8 mouse cellular contexts compared by ENCODE assay signal in genomic region chr5:15935234-15935728, GRCm38 (mm10). TPM values are rescaled to one million over a fixed set of nuclear protein-coding genes. Genes with fewer than 3 reads are reported as not detected.
A peak's percentile ranks its signal among the peaks of the same experiment; 100 is the strongest.
DNase-seq lines count a peak whose midpoint lies in the region; ATAC-seq lines count a peak whose summit lies in the region.

No protein-coding gene starts in this region.

- ATAC-seq in forebrain, embryonic 16.5 days: peak; percentile 11
- ATAC-seq in hindbrain, embryonic 12.5 days (ENCODE audit: low FRiP score): no peak
- ATAC-seq in liver, embryonic 13.5 days (ENCODE audit: low read depth): no peak
- no peak for ATAC-seq in megakaryocyte-erythroid progenitor cell, adult 5-6 weeks (replicated peaks; ENCODE audit: low FRiP score, low TSS enrichment, poor library complexity, severe bottlenecking)

- no peaks in the 10 kb centered on the region for H3K9me3 ChIP-seq in forebrain, embryonic 16.5 days (ENCODE audit: control insufficient read depth, low read length)
- H3K9me3 ChIP-seq in hindbrain, embryonic 12.5 days (replicated peaks): no peaks in the 10 kb centered on the region
- no peaks in the 10 kb centered on the region for H3K9me3 ChIP-seq in liver, embryonic 13.5 days (replicated peaks)

- peaks cover 2% of the 10 kb centered on the region; the same call in 1 of the 2 replicates for H3K27me3 ChIP-seq in forebrain, embryonic 16.5 days (replicated peaks; ENCODE audit: control insufficient read depth, insufficient read depth, low read length)
- peaks cover 49% of the 10 kb centered on the region for H3K27me3 ChIP-seq in hindbrain, embryonic 12.5 days
- peaks cover 38% of the 10 kb centered on the region for H3K27me3 ChIP-seq in liver, embryonic 13.5 days

- peak overlapping the region; percentile 89 for H3K9ac ChIP-seq in forebrain, embryonic 16.5 days (replicated peaks; ENCODE audit: low read depth, low read length)
- peak overlapping the region; percentile 83 for H3K9ac ChIP-seq in hindbrain, embryonic 12.5 days
- H3K9ac ChIP-seq in liver, embryonic 13.5 days: peak overlapping the region; percentile 39; the same call in 1 of the 2 replicates

- H3K4me2 ChIP-seq in forebrain, embryonic 16.5 days (ENCODE audit: low read length): peak overlapping the region; percentile 78
- peak overlapping the region; percentile 69 for H3K4me2 ChIP-seq in hindbrain, embryonic 12.5 days (replicated peaks)
- peak overlapping the region; percentile 58 for H3K4me2 ChIP-seq in liver, embryonic 13.5 days

- DNase-seq in adrenal gland, postnatal 25 days: peak; percentile 13
- DNase-seq in adrenal gland, postnatal 14 days: no peak
- peak; percentile 77 for DNase-seq in cerebellum, adult 11-12 months
- no peak for DNase-seq in liver, embryonic 13.5 days
- DNase-seq in retina, postnatal 1 day: peak; percentile 68

- H3K27ac ChIP-seq in forebrain, embryonic 16.5 days (ENCODE audit: low read length): peak overlapping the region; percentile 96
- peak overlapping the region; percentile 95 for H3K27ac ChIP-seq in hindbrain, embryonic 12.5 days
- H3K27ac ChIP-seq in liver, embryonic 13.5 days: no peak overlapping the region

- H3K4me1 ChIP-seq in forebrain, embryonic 16.5 days (replicated peaks; ENCODE audit: control insufficient read depth, insufficient read depth, low read length): peaks cover 15% of the 10 kb centered on the region; the same call in 1 of the 2 replicates
- peaks cover 9% of the 10 kb centered on the region; the same call in 1 of the 2 replicates for H3K4me1 ChIP-seq in hindbrain, embryonic 12.5 days
- 0 out of 2 replicates have a peak, but pooled peaks cover 3% of the 10 kb centered on the region for H3K4me1 ChIP-seq in liver, embryonic 13.5 days (replicated peaks)

- H3K36me3 ChIP-seq in forebrain, embryonic 16.5 days (ENCODE audit: control insufficient read depth, insufficient read depth): no peaks in the 10 kb centered on the region
- H3K36me3 ChIP-seq in hindbrain, embryonic 12.5 days: no peaks in the 10 kb centered on the region
- H3K36me3 ChIP-seq in liver, embryonic 13.5 days: no peaks in the 10 kb centered on the region

- H3K4me3 ChIP-seq in forebrain, embryonic 16.5 days (replicated peaks; ENCODE audit: low read length): peak overlapping the region; percentile 80
- peak overlapping the region; percentile 66 for H3K4me3 ChIP-seq in hindbrain, embryonic 12.5 days
- H3K4me3 ChIP-seq in liver, embryonic 13.5 days (replicated peaks): peak overlapping the region; percentile 48

- under 1% methylated on average over 27 of the region's 27 CpGs for WGBS in forebrain, embryonic 16.5 days
- under 1% methylated on average over 27 of the region's 27 CpGs for WGBS in hindbrain, embryonic 12.5 days
- WGBS in liver, embryonic 13.5 days (ENCODE audit: insufficient replicate concordance): 4% methylated on average over 27 of the region's 27 CpGs

RNA-seq across cellular contexts. Expression of gene Cacna2d1, which starts 0.8 kb away (rescaled TPM):
- total RNA-seq in adrenal gland, postnatal 25 days (2021): 131 and 143 TPM in 2 replicates
- 72.8 and 73.3 TPM in 2 replicates for total RNA-seq in adrenal gland, postnatal 14 days (2021)
- 33.9 and 37.5 TPM in 2 replicates for polyA plus RNA-seq in forebrain, embryonic 16.5 days (2015; fragmentation: Nextera tagmentation; extraction: Ambion mirVana)
- polyA plus RNA-seq in hindbrain, embryonic 12.5 days (2016; fragmentation: Nextera tagmentation; extraction: Ambion mirVana): 41.3 and 44.7 TPM in 2 replicates
- 0.54 and 0.73 TPM in 2 replicates for polyA plus RNA-seq in liver, embryonic 13.5 days (2015; fragmentation: Nextera tagmentation; extraction: Ambion mirVana)
- 0.37 TPM in 1 of 2 replicates, not detected in the other for total RNA-seq in megakaryocyte-erythroid progenitor cell, adult 5-6 weeks (2014; fragmentation: Nextera tagmentation)
- not detected in 2 replicates for total RNA-seq in megakaryocyte-erythroid progenitor cell, adult 5-6 weeks (2017)

Comparison
In these comparisons a context has a peak if more than half of its experiments do, and no peak if none do; other contexts are left out.
1. DNase-seq: peak in adrenal gland, postnatal 25 days (single experiment), cerebellum, adult 11-12 months (single experiment) and retina, postnatal 1 day (single experiment); none in adrenal gland, postnatal 14 days (single experiment) and liver, embryonic 13.5 days (single experiment).
2. H3K9ac ChIP-seq: peak in every context shown above with its lines; median percentile 89 in forebrain, embryonic 16.5 days; 83 in hindbrain, embryonic 12.5 days; 39 in liver, embryonic 13.5 days.
3. RNA of gene Cacna2d1, which starts 0.8 kb away (total RNA-seq): 131 to 143 TPM in adrenal gland, postnatal 25 days and 72.8 to 73.3 TPM in adrenal gland, postnatal 14 days; 0.37 TPM in megakaryocyte-erythroid progenitor cell, adult 5-6 weeks; every median in the first group is over 10 times any median in the second.
4. Peak in every context shown above with its lines, with median percentiles within 50 percentile points of each other: H3K4me2 ChIP-seq and H3K4me3 ChIP-seq.